Mouse (Mus musculus) skeletal muscle tissue, adult 2 months (tissue): Measurements from ENCODE around the gene 1700016D06Rik.

Experiments used
- DNase-seq: peaks from one replicate; pipeline ENCODE4 v3.0.0-alpha.2; 2012; ENCODE audit warnings: low read depth, low spot score

Gene 1700016D06Rik

DNA sequence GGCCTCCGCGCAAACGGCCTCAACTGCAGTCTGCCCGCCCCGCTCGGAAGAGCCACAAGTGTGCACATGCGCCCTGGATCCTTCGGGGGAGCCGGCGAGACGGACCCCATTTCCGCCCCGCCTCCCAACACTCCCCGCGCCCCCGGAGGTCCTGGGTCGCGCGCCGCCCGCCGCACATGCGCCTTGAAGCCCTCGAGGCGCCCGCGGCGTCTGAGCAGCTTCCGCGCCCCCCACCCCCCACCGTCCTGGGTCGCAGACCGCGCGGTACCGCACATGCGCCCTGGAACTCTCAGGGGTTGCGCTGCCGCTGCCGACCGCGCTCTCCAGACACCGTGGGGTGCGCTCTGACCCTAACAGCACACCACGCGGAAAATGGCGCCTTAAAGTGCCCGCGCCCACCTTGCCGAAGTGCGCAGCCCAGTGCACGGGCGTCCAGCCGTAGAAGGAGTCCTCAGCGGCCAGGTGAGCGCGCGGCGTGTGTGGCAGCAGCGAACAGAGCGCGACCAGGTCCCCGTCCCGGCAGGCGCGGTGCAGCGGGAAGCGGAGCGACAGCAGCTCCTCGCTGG is 65.8 kb downstream of the 1700016D06Rik start:
- peak; percentile 74 for DNase-seq

DNA sequence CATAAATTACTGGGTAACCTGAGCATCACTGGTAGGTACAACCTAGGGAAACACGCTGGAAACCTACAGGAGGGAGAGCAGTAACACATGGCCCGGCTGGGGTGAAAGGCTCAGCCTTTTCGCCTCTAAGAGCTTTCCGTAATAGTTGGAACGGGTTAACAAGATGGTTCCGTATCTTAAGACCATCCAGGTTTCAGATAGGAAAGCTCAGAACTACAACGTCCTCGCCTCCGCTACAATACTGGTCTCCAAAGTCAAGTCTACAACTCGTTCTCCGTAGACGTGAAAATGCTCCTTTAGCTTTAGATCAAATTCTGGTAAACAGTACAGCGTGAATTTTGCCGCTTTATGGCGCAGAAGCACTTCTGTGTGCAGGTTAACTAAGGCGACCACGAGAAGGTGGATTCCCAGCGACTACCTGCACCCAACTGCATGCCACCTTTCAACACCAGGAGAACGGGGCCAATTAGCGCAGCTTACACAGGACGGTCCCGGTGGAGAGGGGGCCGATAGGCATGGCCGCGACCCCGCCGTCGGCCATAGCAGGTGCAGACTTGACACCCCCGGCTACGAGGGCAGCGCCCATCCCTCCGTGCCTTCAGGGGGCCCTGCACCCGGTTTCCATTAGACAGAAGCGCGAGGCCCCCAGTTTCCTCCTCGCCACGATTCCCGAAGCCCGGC is 66.4 kb downstream of the 1700016D06Rik start:
- no peak for DNase-seq

DNA sequence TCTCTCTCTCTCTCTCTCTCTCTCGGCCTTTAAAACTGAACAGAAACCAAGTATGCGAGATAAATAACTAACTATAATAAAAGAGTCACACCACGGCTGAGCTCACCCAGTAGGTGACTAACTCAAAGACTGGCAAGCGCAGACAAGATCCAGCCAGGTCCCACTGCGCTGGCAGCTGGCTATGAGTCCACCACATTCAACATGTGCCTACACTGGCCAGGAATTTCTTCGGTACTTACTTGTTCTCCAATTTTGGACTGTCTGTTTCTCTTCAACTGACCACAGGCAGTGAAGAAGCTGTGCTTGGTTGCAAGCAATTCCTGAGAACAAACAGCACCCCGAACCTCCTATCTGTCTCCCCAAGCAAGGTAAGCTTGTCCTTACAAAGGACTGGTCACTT is 67.4 kb downstream of the 1700016D06Rik start:
- DNase-seq: no peak

DNA sequence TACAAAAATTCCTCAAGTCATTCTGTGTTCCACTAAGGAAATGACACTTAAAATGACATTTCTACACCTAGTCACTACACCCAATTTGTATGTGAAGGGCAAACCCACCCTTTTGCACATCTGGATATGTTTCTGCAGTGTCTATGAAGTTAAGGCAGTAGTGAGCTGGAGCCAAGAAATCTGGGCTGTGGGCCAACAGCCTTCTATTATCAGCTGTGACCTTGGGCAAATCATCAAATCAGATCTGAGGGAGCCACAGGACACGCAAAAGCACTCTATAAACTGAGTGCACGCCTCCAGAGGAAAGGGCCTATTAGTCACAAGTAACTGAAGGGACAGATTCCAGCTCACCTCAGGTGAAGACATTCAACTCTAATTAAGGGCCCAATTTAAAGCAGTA is 68.5 kb downstream of the 1700016D06Rik start:
- DNase-seq: peak; percentile 40

DNA sequence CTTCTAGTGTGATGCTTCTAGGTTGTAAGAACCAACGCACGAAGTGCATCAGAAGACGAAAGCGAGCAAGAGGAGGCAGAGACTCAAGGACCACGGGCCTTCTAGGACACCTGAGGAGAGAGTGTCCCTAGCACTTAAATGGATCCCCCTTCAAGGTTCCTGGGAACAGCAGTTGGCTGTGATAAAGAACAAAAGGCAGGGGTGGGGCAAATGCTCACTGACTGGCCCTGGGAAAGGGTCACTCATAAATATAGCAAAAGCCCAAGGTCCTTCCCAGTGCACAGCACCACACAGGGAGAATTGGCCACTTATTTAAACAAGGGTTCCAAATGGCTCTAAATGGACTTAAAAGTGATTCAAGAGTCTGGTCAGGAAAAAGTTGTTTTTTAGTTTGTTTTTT is 71.7 kb downstream of the 1700016D06Rik start:
- DNase-seq: no peak

DNA sequence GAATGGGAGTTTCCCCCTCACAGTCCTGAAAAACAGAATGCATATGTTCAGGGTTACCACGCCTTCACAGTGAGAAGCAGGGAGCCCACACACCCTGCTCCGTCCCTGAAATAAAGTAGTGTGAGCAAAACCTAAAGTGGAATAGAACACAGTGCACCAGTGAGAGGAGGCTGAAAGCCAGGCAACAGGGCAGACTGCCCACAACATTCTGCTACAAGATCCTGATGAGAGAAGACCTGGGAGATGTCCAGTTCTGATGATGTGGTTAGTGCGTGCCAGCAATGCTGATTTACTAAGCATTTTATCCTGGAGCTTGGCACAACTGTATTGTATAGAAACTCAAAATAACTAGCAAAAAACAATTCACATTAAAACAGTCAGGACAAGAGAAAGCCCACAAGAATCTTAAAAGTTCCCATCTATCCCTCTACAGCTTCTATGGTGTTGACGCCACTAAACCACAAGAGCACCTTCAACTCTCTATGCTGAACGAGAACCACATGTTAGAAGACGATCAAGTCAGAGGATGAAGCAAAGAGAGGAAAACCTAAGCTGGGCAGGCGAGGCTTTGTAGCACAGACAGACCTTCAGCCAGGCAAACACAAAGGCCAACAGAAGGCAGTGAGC is 72.2 kb downstream of the 1700016D06Rik start:
- DNase-seq: peak; percentile 69

DNA sequence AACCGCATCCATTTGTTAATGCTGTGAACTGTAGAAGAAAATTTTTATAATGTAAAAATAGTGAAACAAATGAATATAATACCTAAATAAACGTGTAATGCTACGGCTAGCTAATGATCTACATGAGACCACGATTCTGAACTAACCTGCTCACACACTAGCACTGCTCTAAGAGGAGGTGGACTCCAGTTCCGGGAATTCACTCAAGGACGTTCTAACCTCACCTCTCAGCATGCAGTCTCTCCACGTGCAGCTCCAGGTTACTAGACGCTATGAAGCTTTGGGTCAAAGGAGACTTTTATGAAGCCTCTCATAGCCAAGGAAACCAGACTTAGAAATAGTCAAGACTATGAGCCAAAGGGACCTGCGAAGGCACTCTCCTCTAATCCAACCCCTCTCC is 73.1 kb downstream of the 1700016D06Rik start:
- no peak for DNase-seq

DNA sequence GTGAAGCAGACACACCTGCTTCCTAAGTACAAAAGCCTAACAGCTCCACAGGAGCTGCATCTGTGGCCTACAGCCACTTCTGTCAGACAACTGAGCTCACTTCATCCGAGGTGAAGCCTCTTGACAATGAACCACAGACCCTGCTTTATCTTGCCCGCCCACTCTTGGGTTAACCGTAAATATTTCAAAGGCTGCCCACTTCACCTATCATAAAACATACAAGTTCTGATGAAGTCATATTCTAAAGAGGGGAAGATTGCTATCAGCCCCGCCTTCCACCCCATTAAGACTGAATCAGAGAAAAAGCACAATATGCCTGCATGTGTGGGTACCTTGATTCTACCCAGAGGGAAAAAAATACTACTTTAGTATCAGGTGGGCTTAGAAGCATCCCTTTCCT is 75.8 kb downstream of the 1700016D06Rik start:
- no peak for DNase-seq

DNA sequence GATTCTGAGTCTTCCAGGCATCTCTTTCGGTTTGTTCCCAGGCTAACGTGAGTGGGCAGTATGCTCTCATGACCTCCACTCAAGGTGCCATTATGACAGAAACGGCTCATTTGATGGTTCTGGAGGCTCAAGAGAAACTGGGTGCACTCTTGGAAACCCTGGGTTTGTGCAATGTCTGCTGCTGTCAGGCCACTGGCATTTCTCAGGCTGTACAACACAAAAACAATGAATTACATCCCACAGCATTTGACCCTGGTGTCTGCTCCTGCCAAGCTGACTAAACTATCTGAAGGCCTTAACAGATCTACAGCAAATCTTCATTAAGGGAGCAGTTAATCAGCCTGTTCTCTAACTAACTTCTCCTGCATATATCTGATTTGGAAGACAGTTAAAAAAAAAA is 81.8 kb downstream of the 1700016D06Rik start:
- DNase-seq: no peak

DNA sequence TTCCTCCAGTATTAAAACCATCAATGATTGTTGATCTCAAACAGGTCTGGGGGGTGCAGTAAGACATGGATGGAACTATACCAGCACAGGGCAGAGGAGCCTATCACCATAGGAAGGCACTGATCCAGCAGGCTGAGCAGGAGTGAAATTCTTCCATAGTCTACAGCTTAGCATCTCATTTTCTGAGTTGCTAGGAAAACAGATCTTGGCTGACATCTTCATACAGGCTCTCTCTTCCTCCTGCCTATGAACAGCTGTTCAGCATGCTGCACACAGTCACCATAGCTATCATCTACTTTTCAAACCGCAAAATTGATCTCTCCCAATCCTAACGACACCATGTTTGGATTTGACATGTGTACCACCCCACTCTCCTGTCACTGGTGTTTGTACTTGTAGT is 82.8 kb downstream of the 1700016D06Rik start:
- DNase-seq: no peak

DNA sequence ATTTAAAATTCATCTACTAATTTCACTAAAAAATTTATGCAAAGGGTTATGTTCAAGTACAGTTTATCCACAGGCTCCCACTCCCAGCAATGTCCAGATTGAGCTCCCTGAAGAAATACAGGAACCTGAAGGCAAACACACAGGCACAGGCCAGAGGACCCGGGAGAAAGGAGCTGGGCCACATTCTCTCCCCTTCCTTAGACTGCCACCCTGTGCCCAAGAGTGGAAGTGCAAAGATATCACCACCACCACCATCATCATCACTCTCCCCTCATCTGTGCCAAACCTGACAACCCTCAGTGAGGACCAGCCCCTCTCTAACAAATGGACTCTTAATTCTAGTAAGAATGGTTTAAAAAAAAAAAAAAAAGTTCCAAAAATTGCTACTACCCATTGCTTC is 84.6 kb downstream of the 1700016D06Rik start:
- DNase-seq: no peak

DNA sequence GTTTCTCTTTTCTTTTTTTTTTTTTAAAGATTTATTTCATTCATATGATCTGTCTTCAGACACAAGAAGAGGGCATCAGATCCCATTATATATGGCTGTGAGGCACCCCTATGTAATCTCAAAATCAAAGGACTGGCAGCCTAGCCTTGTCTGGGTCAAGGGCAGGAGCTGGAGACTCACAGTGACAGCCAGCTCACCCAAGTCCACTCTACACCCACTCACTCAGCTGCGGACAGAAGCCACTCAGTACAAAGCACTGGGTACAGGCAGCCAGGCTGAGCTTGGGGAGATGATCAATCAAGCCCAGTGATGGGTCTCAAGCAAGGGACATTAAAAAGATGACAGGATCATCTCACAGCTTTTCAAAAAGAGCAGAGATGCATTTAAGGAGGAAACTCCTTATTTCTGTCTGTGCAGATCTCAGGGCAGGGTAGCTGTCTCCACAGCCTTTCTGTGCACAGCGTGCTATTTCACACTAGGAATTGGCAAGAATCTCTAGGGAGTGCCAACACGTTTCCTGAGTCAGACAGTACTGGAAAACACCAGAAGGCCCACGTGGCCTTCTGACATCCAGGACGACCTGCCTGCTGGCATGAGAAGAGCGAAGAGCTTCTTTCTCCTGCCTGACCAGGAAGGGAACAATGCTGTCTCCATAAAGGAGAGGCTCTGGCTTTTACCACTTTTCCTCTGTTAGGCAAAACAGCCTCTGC is 86.6 kb downstream of the 1700016D06Rik start:
- DNase-seq: no peak

DNA sequence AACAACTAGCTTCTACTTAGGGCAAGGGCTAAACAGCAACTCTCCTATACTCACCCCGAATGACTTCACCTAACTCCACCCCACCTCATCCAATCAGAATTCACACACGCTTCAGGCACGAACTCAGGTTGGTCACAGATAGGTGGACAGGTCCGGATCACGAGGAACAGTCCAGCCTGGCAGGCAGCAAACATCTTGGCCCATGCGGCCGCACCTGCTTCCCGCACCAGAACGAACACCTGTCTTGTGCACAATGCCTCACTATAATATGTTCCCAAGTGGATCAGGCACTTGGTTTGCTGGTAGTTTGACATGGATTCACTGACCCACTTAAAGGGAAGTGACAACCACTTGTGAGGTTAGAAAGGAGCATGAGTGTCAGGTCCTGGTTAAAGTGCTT is 92.0 kb downstream of the 1700016D06Rik start:
- no peak for DNase-seq
